Mouse (Mus musculus) heart, postnatal 0 days (tissue): ENCODE measurements around the gene Col12a1.

Source experiments
- CTCF ChIP-seq: IDR thresholded peaks from 2 replicates; pipeline ENCODE4 v1.5.1; 2016; ENCODE audit warnings: antibody characterized with exemption, control low read depth, low read depth
- EP300 ChIP-seq: IDR thresholded peaks from 2 replicates; pipeline ENCODE4 v1.6.1; 2016; ENCODE audit warnings: antibody characterized with exemption, low read depth

GRCm38 (mm10) chr9:79745036-79745435 is 26.4 kb upstream of the Col12a1 start:
- no peak for TF ChIP-seq EP300
- no peak for TF ChIP-seq CTCF
